Mouse (Mus musculus) midbrain, embryonic 14.5 days (tissue): ENCODE data around the gene Ppp1r12a. TPM values are rescaled to one million over a fixed set of nuclear protein-coding genes. Genes with fewer than 3 reads are reported as not detected.

Experiments used
- ATAC-seq: fragments of 200-750 bp; cut with Nextera tagmentation; 2 replicates; pipeline ENCODE4 v1.8.0; 2017; ENCODE audit warnings: moderate number of reproducible peaks, moderate library complexity; ENCODE audit not compliant: low FRiP score, low TSS enrichment
- DNase-seq: peaks from one replicate; pipeline ENCODE4 v3.0.0-alpha.2; 2015
- H3K27ac ChIP-seq: fragments of 300-500 bp; sonication (generic); replicated peaks from 2 replicates; pipeline ENCODE4 v1.5.1; 2014; ENCODE audit warnings: mild to moderate bottlenecking, low read depth, low read length, moderate library complexity
- H3K27me3 ChIP-seq: fragments of 300-500 bp; sonication (generic); 2 replicates; pipeline ENCODE4 v1.6.1; 2014; ENCODE audit warnings: low read length, control low read depth, mixed read lengths; ENCODE audit not compliant: control insufficient read depth, insufficient read depth
- H3K36me3 ChIP-seq: fragments of 300-500 bp; sonication (generic); 2 replicates; pipeline ENCODE4 v1.6.1; 2014; ENCODE audit warnings: low read length, control low read depth; ENCODE audit not compliant: control insufficient read depth, insufficient read depth
- H3K4me1 ChIP-seq: fragments of 300-500 bp; sonication (generic); 2 replicates; pipeline ENCODE4 v1.6.1; 2014; ENCODE audit warnings: mild to moderate bottlenecking, antibody characterized with exemption, low read length, control low read depth; ENCODE audit not compliant: control insufficient read depth, insufficient read depth
- H3K4me2 ChIP-seq: fragments of 300-500 bp; sonication (generic); 2 replicates; pipeline ENCODE4 v1.6.1; 2014; ENCODE audit warnings: mild to moderate bottlenecking, low read length, moderate library complexity
- H3K4me3 ChIP-seq: fragments of 300-500 bp; sonication (generic); replicated peaks from 2 replicates; pipeline ENCODE4 v1.5.1; 2014; ENCODE audit warnings: low read depth, low read length
- H3K9ac ChIP-seq: fragments of 300-500 bp; sonication (generic); replicated peaks from 2 replicates; pipeline ENCODE4 v1.6.1; 2014; ENCODE audit warnings: mild to moderate bottlenecking, low read length, moderate library complexity
- H3K9me3 ChIP-seq: fragments of 300-500 bp; sonication (generic); 2 replicates; pipeline ENCODE4 v1.6.1; 2016; ENCODE audit warnings: low read length, control low read depth, mixed read lengths; ENCODE audit not compliant: control insufficient read depth
- WGBS: fragments of 180-500 bp; shearing (Covaris S2); extraction: QIAGEN DNeasy Blood & Tissue Kit; methylation state at CpG from one replicate; pipeline ENCODE4 v1.1.7; 2014; 5-methylcytosine and 5-hydroxymethylcytosine counted together
- polyA plus RNA-seq: library from polyadenylated mRNA; unstranded; fragments of >200 nt; fragmentation: Nextera tagmentation; extraction: Ambion mirVana; gene quantifications from 2 replicates; pipeline ENCODE4 v1.2.1, GENCODE M21; 2014

The Ppp1r12a gene
- polyA plus RNA-seq, 1 experiment from 2014 or later, result 76.2 TPM

GRCm38 (mm10) chr10:108184763-108185162, 22.8 kb downstream of the Ppp1r12a start:
- Histone ChIP-seq H3K27me3 (no peaks in the 10 kb centered on the region), H3K4me1 (peaks cover 4% of the 10 kb centered on the region; the same call in 1 of the 2 replicates), H3K36me3 (no peaks in the 10 kb centered on the region), H3K4me3 (no peak overlapping the region), H3K9ac (no peak overlapping the region), H3K4me2 (no peak overlapping the region), H3K9me3 (no peaks in the 10 kb centered on the region), H3K27ac (no peak overlapping the region)
- DNase-seq (no peak), ATAC-seq (no peak)
- 83% methylated on average over 8 of the region's 8 CpGs for WGBS

- no peaks in the 10 kb centered on the region for H3K9me3 ChIP-seq
- no peaks in the 10 kb centered on the region for H3K27me3 ChIP-seq
These were observed 23.3 kb downstream of the Ppp1r12a start for GRCm38 (mm10) chr10:108185265-108185664.

DNA sequence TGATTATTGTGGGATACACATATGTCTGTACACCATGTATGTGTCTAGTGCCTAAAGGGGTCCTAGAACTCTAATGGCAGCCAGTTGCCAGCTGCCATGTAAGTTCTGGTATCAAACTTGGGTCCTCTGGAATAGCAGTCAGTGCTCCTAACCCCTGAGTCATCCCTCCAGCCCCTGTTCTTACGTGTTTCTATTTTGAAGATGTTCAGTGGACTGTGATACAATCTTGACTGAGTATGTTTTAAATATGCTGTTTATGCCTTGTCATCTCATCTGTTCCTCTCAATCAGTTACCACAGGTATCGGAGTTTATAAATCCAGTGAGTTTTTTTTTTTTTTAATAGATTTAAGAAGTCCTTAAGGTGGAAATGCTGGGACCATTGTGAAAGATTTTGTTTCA, 27.3 kb downstream of the Ppp1r12a start:
- no peak overlapping the region for H3K9ac ChIP-seq
- H3K4me2 ChIP-seq, result no peak overlapping the region
- WGBS, result 84% methylated on average over 2 of the region's 2 CpGs
- DNase-seq (no peak), ATAC-seq (no peak)
- H3K4me3 ChIP-seq, result no peak overlapping the region
- H3K4me1 ChIP-seq, result no peaks in the 10 kb centered on the region
- no peaks in the 10 kb centered on the region for H3K27me3 ChIP-seq
- H3K9me3 ChIP-seq, result no peaks in the 10 kb centered on the region
- H3K36me3 ChIP-seq, result no peaks in the 10 kb centered on the region
- H3K27ac ChIP-seq, result no peak overlapping the region

More at GRCm38 (mm10) chr10:108185265-108185664, 23.3 kb downstream of the Ppp1r12a start:
- no peaks in the 10 kb centered on the region for H3K36me3 ChIP-seq
- no peak for ATAC-seq
- 88% methylated on average over 3 of the region's 3 CpGs for WGBS
- DNase-seq, result no peak
- no peak overlapping the region for H3K4me3 ChIP-seq
- no peak overlapping the region for H3K9ac ChIP-seq
- peaks cover 4% of the 10 kb centered on the region; the same call in 1 of the 2 replicates for H3K4me1 ChIP-seq
- no peak overlapping the region for H3K4me2 ChIP-seq
- no peak overlapping the region for H3K27ac ChIP-seq

DNA sequence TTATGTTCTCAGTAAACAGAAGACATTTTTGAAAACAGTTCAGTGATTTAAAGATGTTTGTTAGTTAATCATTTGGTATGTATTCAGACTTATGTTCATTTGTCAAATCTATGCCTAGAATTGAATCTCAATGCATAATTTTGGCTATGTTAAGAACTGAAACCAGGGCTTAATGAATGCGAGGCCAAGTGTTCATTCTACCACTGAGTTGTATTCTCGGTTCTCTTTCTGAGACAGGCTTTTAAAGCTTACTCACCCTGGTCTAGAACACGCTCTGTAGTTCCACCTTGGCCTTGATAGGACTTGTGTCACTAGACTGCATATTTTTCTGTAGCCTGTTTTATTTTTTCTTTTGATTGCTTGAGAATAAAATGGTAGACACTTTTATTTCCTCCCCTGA, 28.0 kb downstream of the Ppp1r12a start:
- Histone ChIP-seq H3K36me3 (no peaks in the 10 kb centered on the region), H3K27me3 (no peaks in the 10 kb centered on the region), H3K4me1 (no peaks in the 10 kb centered on the region), H3K9ac (no peak overlapping the region), H3K27ac (no peak overlapping the region), H3K4me3 (no peak overlapping the region), H3K4me2 (no peak overlapping the region), H3K9me3 (no peaks in the 10 kb centered on the region)
- ATAC-seq (no peak), DNase-seq (no peak)
- WGBS, result 88% methylated on average over 3 of the region's 3 CpGs

DNA sequence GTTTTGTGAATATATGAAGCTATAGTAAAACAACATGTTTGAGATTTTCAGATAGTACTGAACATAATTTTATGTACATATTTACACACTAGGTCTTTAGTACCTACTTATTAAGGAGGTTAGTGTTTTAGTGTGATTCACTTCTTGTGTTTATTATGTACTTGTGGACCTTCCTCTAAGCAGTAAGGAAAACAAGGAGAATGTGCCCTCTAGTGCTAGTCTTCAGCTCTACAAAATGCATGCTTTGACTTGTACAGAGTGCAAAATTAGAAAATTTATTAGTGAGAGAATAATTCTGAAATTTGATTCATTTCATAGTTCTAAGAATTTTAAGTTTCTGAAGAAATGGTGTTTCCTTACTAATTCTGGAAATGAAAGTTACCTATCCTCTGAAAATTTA, 28.6 kb downstream of the Ppp1r12a start:
- no peak overlapping the region for H3K9ac ChIP-seq
- no peak overlapping the region for H3K27ac ChIP-seq
- no peaks in the 10 kb centered on the region for H3K9me3 ChIP-seq
- H3K4me2 ChIP-seq, result no peak overlapping the region
- DNase-seq, result peak; percentile 31
- H3K27me3 ChIP-seq, result no peaks in the 10 kb centered on the region
- ATAC-seq, result no peak
- no peak overlapping the region for H3K4me3 ChIP-seq
- no peaks in the 10 kb centered on the region for H3K36me3 ChIP-seq
- H3K4me1 ChIP-seq, result no peaks in the 10 kb centered on the region

- DNase-seq (peak; percentile 11), ATAC-seq (no peak)
- no peak overlapping the region for H3K4me2 ChIP-seq
- no peaks in the 10 kb centered on the region for H3K9me3 ChIP-seq
- no peak overlapping the region for H3K4me3 ChIP-seq
- no peaks in the 10 kb centered on the region for H3K27me3 ChIP-seq
- H3K9ac ChIP-seq, result no peak overlapping the region
- H3K27ac ChIP-seq, result no peak overlapping the region
- 65% methylated on average over 8 of the region's 8 CpGs for WGBS
- no peaks in the 10 kb centered on the region for H3K36me3 ChIP-seq
- no peaks in the 10 kb centered on the region for H3K4me1 ChIP-seq
These were observed 29.4 kb downstream of the Ppp1r12a start for GRCm38 (mm10) chr10:108191381-108191787.

DNA sequence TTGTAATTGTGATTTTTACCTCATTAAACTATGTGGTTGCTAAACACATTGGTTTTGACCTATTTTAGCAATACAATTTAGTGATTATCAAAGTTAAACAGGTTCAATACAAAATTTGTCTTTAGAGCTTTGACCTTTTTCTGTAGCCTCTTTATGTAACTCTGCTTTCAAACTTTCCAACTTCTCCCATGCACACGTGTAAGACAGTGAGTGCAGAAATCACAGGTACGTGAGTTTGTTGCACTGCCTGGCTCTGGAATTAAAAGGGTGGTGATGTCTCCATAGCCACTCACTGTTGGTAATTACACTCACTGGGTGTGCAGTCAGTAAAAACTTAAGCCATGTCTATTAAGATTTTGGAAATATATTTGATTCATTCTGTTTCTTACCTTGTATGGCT, 30.3 kb downstream of the Ppp1r12a start:
- ATAC-seq (no peak), DNase-seq (no peak)
- Histone ChIP-seq H3K36me3 (no peaks in the 10 kb centered on the region), H3K9me3 (no peaks in the 10 kb centered on the region), H3K4me2 (no peak overlapping the region), H3K4me3 (no peak overlapping the region), H3K9ac (no peak overlapping the region), H3K27ac (no peak overlapping the region), H3K4me1 (no peaks in the 10 kb centered on the region), H3K27me3 (no peaks in the 10 kb centered on the region)
- 81% methylated on average over 2 of the region's 2 CpGs for WGBS

- Histone ChIP-seq H3K4me3 (no peak overlapping the region), H3K9me3 (no peaks in the 10 kb centered on the region), H3K27ac (no peak overlapping the region), H3K4me1 (no peaks in the 10 kb centered on the region), H3K4me2 (no peak overlapping the region), H3K36me3 (peaks cover 9% of the 10 kb centered on the region; the same call in 1 of the 2 replicates), H3K9ac (no peak overlapping the region), H3K27me3 (no peaks in the 10 kb centered on the region)
- no peak for ATAC-seq
- 95% methylated on average over 2 of the region's 2 CpGs for WGBS
- no peak for DNase-seq
These were observed 34.1 kb downstream of the Ppp1r12a start for GRCm38 (mm10) chr10:108196124-108196523.

DNA sequence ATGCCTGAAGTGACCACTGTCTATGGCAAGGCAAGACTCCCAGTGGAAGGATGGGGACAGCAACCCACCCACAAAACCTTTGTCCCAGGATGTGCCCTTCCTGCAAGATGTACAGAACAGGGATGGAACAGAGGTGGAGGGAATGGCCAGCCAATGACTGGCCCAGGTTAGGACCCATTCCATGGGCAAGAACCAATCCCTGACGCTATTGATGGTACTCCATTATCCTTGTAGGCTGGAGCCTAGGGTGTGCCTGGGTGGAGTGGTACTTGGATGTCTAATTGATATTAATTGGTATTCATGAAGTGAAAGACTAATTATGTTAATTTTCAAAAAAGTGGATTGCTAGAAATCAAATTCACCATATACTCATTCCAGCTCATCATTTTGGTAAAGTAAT, 35.5 kb downstream of the Ppp1r12a start:
- H3K9ac ChIP-seq, result no peak overlapping the region
- H3K4me2 ChIP-seq, result no peak overlapping the region
- H3K4me3 ChIP-seq, result no peak overlapping the region
- no peaks in the 10 kb centered on the region for H3K4me1 ChIP-seq
- no peak overlapping the region for H3K27ac ChIP-seq
- H3K27me3 ChIP-seq, result no peaks in the 10 kb centered on the region
- WGBS, result 94% methylated on average over 1 of the region's 1 CpGs
- DNase-seq (no peak), ATAC-seq (no peak; the same call in 1 of the 2 replicates)
- peaks cover 9% of the 10 kb centered on the region; the same call in 1 of the 2 replicates for H3K36me3 ChIP-seq
- H3K9me3 ChIP-seq, result no peaks in the 10 kb centered on the region
